Mouse (Mus musculus): Measurements from ENCODE around the gene Pus1.

DNA sequence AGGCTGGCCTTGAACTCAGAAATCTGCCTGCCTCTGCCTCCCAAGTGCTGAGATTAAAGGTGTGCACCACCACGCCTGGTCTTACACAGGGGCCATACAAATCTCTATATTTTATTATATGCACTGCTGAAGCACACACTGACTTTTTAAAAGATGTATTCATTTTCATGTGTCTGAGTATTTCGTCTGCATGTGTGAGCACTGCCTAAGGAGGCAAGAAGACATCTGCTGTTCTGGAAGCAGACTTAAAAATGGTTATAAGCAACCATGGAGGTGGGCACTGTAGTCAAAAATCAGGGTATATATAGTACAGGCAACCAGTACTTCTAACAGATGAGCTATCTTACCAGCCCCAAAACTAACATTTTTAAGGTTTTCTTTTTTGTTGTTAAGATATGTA lies 49.2 kb downstream of the Pus1 start:
- TF ChIP-seq CTCF (IDR thresholded peaks at IDR 0.05; ENCODE audit: low read depth) (no peak), EP300 (IDR thresholded peaks at IDR 0.05; ENCODE audit: low read depth) (no peak)

Measured in heart, postnatal 0 days (tissue).